Mouse (Mus musculus) hindbrain, embryonic 14.5 days (tissue): ENCODE results near the gene Ppp2r5c. TPM values are rescaled to one million over a fixed set of nuclear protein-coding genes. Genes with fewer than 3 reads are reported as not detected.

Source experiments
- polyA plus RNA-seq: library from polyadenylated mRNA; unstranded; fragments of >200 nt; fragmentation: Nextera tagmentation; extraction: Ambion mirVana; gene quantifications from 2 replicates; pipeline ENCODE4 v1.2.1, GENCODE M21; 2014

The Ppp2r5c gene
- polyA plus RNA-seq, 1 experiment from 2014 or later, result 163 TPM

Other genes with a start within 250 kb of the Ppp2r5c start
- 0.52 and 0.64 TPM in 2 replicates for gene Dio3, start 168.1 kb upstream of the Ppp2r5c start, polyA plus RNA-seq
- 114 and 117 TPM in 2 replicates for gene Dync1h1, start 154.3 kb downstream of the Ppp2r5c start, polyA plus RNA-seq
- gene 1700001K19Rik, start 235.5 kb downstream of the Ppp2r5c start, polyA plus RNA-seq, result 0.28 and 0.37 TPM in 2 replicates